Mouse (Mus musculus) embryonic facial prominence, embryonic 15.5 days (tissue): ENCODE data around the gene Afdn. TPM values are rescaled to one million over a fixed set of nuclear protein-coding genes. Genes with fewer than 3 reads are reported as not detected.

Experiments
- ATAC-seq: fragments of 200-750 bp; cut with Nextera tagmentation; 2 replicates; pipeline ENCODE4 v1.8.0; 2017; ENCODE audit warnings: low read depth, moderate TSS enrichment; ENCODE audit not compliant: insufficient number of reproducible peaks, low FRiP score, low TSS enrichment
- H3K27ac ChIP-seq: fragments of 300-500 bp; sonication (generic); replicated peaks from 2 replicates; pipeline ENCODE4 v1.5.1; 2015; ENCODE audit warnings: mild to moderate bottlenecking, inconsistent platforms
- H3K27me3 ChIP-seq: fragments of 300-500 bp; sonication (generic); 2 replicates; pipeline ENCODE4 v1.6.1; 2015; ENCODE audit warnings: inconsistent platforms
- H3K36me3 ChIP-seq: fragments of 300-500 bp; sonication (generic); 2 replicates; pipeline ENCODE4 v1.6.1; 2015; ENCODE audit warnings: mild to moderate bottlenecking, inconsistent platforms
- H3K4me1 ChIP-seq: fragments of 300-500 bp; sonication (generic); 2 replicates; pipeline ENCODE4 v1.6.1; 2015; ENCODE audit warnings: inconsistent platforms
- H3K4me2 ChIP-seq: fragments of 300-500 bp; sonication (generic); replicated peaks from 2 replicates; pipeline ENCODE4 v1.6.1; 2015; ENCODE audit warnings: mild to moderate bottlenecking, inconsistent platforms
- H3K4me3 ChIP-seq: fragments of 300-500 bp; sonication (generic); replicated peaks from 2 replicates; pipeline ENCODE4 v1.5.1; 2015; ENCODE audit warnings: mild to moderate bottlenecking, inconsistent platforms
- H3K9ac ChIP-seq: fragments of 300-500 bp; sonication (generic); 2 replicates; pipeline ENCODE4 v1.6.1; 2015; ENCODE audit warnings: inconsistent platforms
- H3K9me3 ChIP-seq: fragments of 300-500 bp; sonication (generic); replicated peaks from 2 replicates; pipeline ENCODE4 v1.6.1; 2016; ENCODE audit warnings: inconsistent platforms
- WGBS: fragments of 180-500 bp; shearing (Covaris S2); methylation state at CpG from one replicate; pipeline ENCODE4 v1.1.7; 2015; 5-methylcytosine and 5-hydroxymethylcytosine counted together
- polyA plus RNA-seq: library from polyadenylated mRNA; unstranded; fragments of >200 nt; fragmentation: Nextera tagmentation; extraction: Ambion mirVana; gene quantifications from 2 replicates; pipeline ENCODE4 v1.2.1, GENCODE M21; 2015

Gene Afdn
- polyA plus RNA-seq, 1 experiment from 2014 or later, result 81.2 TPM

- Histone ChIP-seq H3K27me3 (no peaks in the 10 kb centered on the region), H3K4me3 (no peak overlapping the region), H3K9me3 (no peaks in the 10 kb centered on the region), H3K36me3 (no peaks in the 10 kb centered on the region), H3K4me2 (no peak overlapping the region), H3K4me1 (no peaks in the 10 kb centered on the region), H3K9ac (no peak overlapping the region), H3K27ac (no peak overlapping the region)
- WGBS, result 53% methylated on average over 4 of the region's 4 CpGs
- ATAC-seq, result no peak
Measured at GRCm38 (mm10) chr17:13725004-13725550, 35.3 kb upstream of the Afdn start.

GRCm38 (mm10) chr17:13726832-13727355 lies 33.4 kb upstream of the Afdn start:
- ATAC-seq, result no peak
- Histone ChIP-seq H3K27ac (no peak overlapping the region), H3K36me3 (no peaks in the 10 kb centered on the region), H3K9ac (no peak overlapping the region), H3K4me1 (no peaks in the 10 kb centered on the region), H3K4me3 (no peak overlapping the region), H3K4me2 (no peak overlapping the region), H3K27me3 (no peaks in the 10 kb centered on the region), H3K9me3 (no peaks in the 10 kb centered on the region)
- WGBS, result 91% methylated on average over 8 of the region's 8 CpGs

GRCm38 (mm10) chr17:13730980-13731726 lies 29.2 kb upstream of the Afdn start:
- Histone ChIP-seq H3K9ac (no peak overlapping the region), H3K4me2 (no peak overlapping the region), H3K36me3 (no peaks in the 10 kb centered on the region), H3K4me3 (no peak overlapping the region), H3K27me3 (no peaks in the 10 kb centered on the region), H3K27ac (no peak overlapping the region), H3K9me3 (no peaks in the 10 kb centered on the region), H3K4me1 (no peaks in the 10 kb centered on the region)
- ATAC-seq, result no peak
- WGBS, result 86% methylated on average over 6 of the region's 6 CpGs

- Histone ChIP-seq H3K27ac (no peak overlapping the region), H3K4me1 (no peaks in the 10 kb centered on the region), H3K9ac (no peak overlapping the region), H3K4me3 (no peak overlapping the region), H3K36me3 (no peaks in the 10 kb centered on the region), H3K9me3 (no peaks in the 10 kb centered on the region), H3K27me3 (no peaks in the 10 kb centered on the region), H3K4me2 (no peak overlapping the region)
- no peak for ATAC-seq
- WGBS, result 43% methylated on average over 4 of the region's 4 CpGs
Measured at GRCm38 (mm10) chr17:13731727-13732112, 28.6 kb upstream of the Afdn start.

- Histone ChIP-seq H3K4me1 (no peaks in the 10 kb centered on the region), H3K36me3 (no peaks in the 10 kb centered on the region), H3K27ac (no peak overlapping the region), H3K9me3 (no peaks in the 10 kb centered on the region), H3K4me3 (no peak overlapping the region), H3K4me2 (no peak overlapping the region), H3K27me3 (no peaks in the 10 kb centered on the region), H3K9ac (no peak overlapping the region)
- no peak for ATAC-seq
- 49% methylated on average over 8 of the region's 8 CpGs for WGBS
Measured at GRCm38 (mm10) chr17:13732685-13733084, 27.7 kb upstream of the Afdn start.

- Histone ChIP-seq H3K27me3 (no peaks in the 10 kb centered on the region), H3K4me2 (no peak overlapping the region), H3K9ac (no peak overlapping the region), H3K4me1 (no peaks in the 10 kb centered on the region), H3K27ac (no peak overlapping the region), H3K36me3 (no peaks in the 10 kb centered on the region), H3K9me3 (no peaks in the 10 kb centered on the region), H3K4me3 (no peak overlapping the region)
- WGBS, result 93% methylated on average over 5 of the region's 5 CpGs
- ATAC-seq, result no peak
Measured at GRCm38 (mm10) chr17:13733971-13734370, 26.4 kb upstream of the Afdn start.

- WGBS, result 80% methylated on average over 5 of the region's 5 CpGs
- H3K27me3 ChIP-seq, result no peaks in the 10 kb centered on the region
- H3K4me3 ChIP-seq, result no peak overlapping the region
- H3K4me2 ChIP-seq, result no peak overlapping the region
- no peak overlapping the region for H3K27ac ChIP-seq
- ATAC-seq, result no peak
- no peak overlapping the region for H3K9ac ChIP-seq
- H3K9me3 ChIP-seq, result no peaks in the 10 kb centered on the region
- no peaks in the 10 kb centered on the region for H3K36me3 ChIP-seq
- no peaks in the 10 kb centered on the region for H3K4me1 ChIP-seq
Measured at GRCm38 (mm10) chr17:13735057-13735456, 25.3 kb upstream of the Afdn start.

- ATAC-seq, result no peak
- H3K36me3 ChIP-seq, result no peaks in the 10 kb centered on the region
- H3K9ac ChIP-seq, result no peak overlapping the region
- H3K27ac ChIP-seq, result no peak overlapping the region
- no peak overlapping the region for H3K4me3 ChIP-seq
- WGBS, result 77% methylated on average over 8 of the region's 8 CpGs
- H3K27me3 ChIP-seq, result no peaks in the 10 kb centered on the region
- H3K4me1 ChIP-seq, result no peaks in the 10 kb centered on the region
- H3K4me2 ChIP-seq, result no peak overlapping the region
- no peaks in the 10 kb centered on the region for H3K9me3 ChIP-seq
Measured at GRCm38 (mm10) chr17:13735803-13736282, 24.5 kb upstream of the Afdn start.

- Histone ChIP-seq H3K4me2 (no peak overlapping the region), H3K27ac (no peak overlapping the region; the same call in 1 of the 2 replicates), H3K4me1 (peaks cover 5% of the 10 kb centered on the region; the same call in 1 of the 2 replicates), H3K9me3 (no peaks in the 10 kb centered on the region), H3K27me3 (no peaks in the 10 kb centered on the region), H3K4me3 (no peak overlapping the region), H3K36me3 (no peaks in the 10 kb centered on the region), H3K9ac (no peak overlapping the region)
- 56% methylated on average over 6 of the region's 6 CpGs for WGBS
- ATAC-seq, result no peak
Measured at GRCm38 (mm10) chr17:13737336-13737735, 23.0 kb upstream of the Afdn start.

- H3K4me3 ChIP-seq, result no peak overlapping the region
- no peaks in the 10 kb centered on the region for H3K36me3 ChIP-seq
- no peak overlapping the region for H3K4me2 ChIP-seq
- H3K9me3 ChIP-seq, result no peaks in the 10 kb centered on the region
- no peak overlapping the region for H3K9ac ChIP-seq
- ATAC-seq, result no peak
- H3K27ac ChIP-seq, result no peak overlapping the region
- WGBS, result 39% methylated on average over 7 of the region's 7 CpGs
- H3K4me1 ChIP-seq, result peaks cover 9% of the 10 kb centered on the region; the same call in 1 of the 2 replicates
- no peaks in the 10 kb centered on the region for H3K27me3 ChIP-seq
Measured at GRCm38 (mm10) chr17:13738121-13738776, 22.1 kb upstream of the Afdn start.

- Histone ChIP-seq H3K4me2 (no peak overlapping the region), H3K4me1 (peaks cover 16% of the 10 kb centered on the region), H3K27ac (no peak overlapping the region), H3K9me3 (no peaks in the 10 kb centered on the region), H3K27me3 (no peaks in the 10 kb centered on the region), H3K9ac (no peak overlapping the region), H3K4me3 (no peak overlapping the region), H3K36me3 (no peaks in the 10 kb centered on the region)
- ATAC-seq, result no peak
- 93% methylated on average over 2 of the region's 2 CpGs for WGBS
Measured at GRCm38 (mm10) chr17:13738916-13739315, 21.4 kb upstream of the Afdn start.
